Mouse (Mus musculus) bone marrow, adult 2 months (tissue): Measurements from ENCODE around the gene Plk5.
A peak's percentile ranks its signal among the peaks of the same experiment; 100 is the strongest.

ENCODE experiments used
- CTCF ChIP-seq: fragments of 200-500 bp; IDR thresholded peaks from 2 replicates; pipeline ENCODE4 v1.5.1; 2011; ENCODE audit warnings: low read length, control low read depth; ENCODE audit not compliant: control insufficient read depth, insufficient read depth
- POLR2A ChIP-seq: fragments of 200-500 bp; IDR thresholded peaks from 2 replicates; pipeline ENCODE4 v1.6.1; 2011; ENCODE audit warnings: low read depth, mild to moderate bottlenecking, control low read depth, low read length, borderline replicate concordance; ENCODE audit not compliant: control insufficient read depth

DNA sequence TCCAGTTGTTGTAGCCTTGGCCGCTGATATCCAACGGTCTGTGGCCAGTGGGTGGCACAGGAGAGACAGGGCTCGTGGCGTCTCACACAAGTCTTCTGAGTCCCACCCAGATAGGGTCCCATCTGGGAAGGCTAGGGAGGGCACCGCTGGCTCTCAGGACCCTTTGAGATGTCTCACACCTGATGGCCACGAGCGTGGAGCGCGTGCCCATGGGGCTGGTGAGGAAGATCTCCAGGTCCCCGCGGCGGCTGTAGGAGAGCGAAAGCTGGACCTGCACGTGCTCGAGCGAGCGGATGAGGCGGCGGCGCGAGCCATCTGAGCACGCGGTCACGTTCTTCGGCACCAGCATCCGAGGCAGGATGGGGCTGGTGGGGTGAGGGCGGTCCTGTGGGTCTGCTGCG lies 33.4 kb upstream of the Plk5 start:
- TF ChIP-seq CTCF (no peak), POLR2A (peak; percentile 26; the same call in 1 of the 2 replicates)
